Mouse (Mus musculus) neural tube, postnatal 0 days (tissue): Measurements from ENCODE around the gene Usp27x. TPM values are rescaled to one million over a fixed set of nuclear protein-coding genes. Genes with fewer than 3 reads are reported as not detected.

Experiments
- polyA plus RNA-seq: library from polyadenylated mRNA; unstranded; fragments of >200 nt; fragmentation: Nextera tagmentation; extraction: Ambion mirVana; gene quantifications from 2 replicates; pipeline ENCODE4 v1.2.1, GENCODE M21; 2015

Gene Usp27x
- 2.8 TPM in 2 replicates for polyA plus RNA-seq

GRCm38 (mm10) chrX:7375716-7376480 is at the start of gene Usp27x:
TSS of gene Usp27x (minus strand) at chrX:7375830.

Other genes with a start within 250 kb of the Usp27x start
- 7.0 and 7.5 TPM in 2 replicates for gene Clcn5, start 56.5 kb downstream of the Usp27x start, polyA plus RNA-seq
- 0.14 TPM in 1 of 2 replicates, not detected in the other for gene Foxp3, start 197.8 kb upstream of the Usp27x start, polyA plus RNA-seq
- 9.4 and 10.0 TPM in 2 replicates for gene Ppp1r3f, start 198.5 kb upstream of the Usp27x start, polyA plus RNA-seq
- gene Ccdc22, start 229.7 kb upstream of the Usp27x start, polyA plus RNA-seq = 19.7 and 20.6 TPM in 2 replicates
- 0.03 and 0.19 TPM in 2 replicates for gene Cacna1f, start 231.3 kb upstream of the Usp27x start, polyA plus RNA-seq